Mouse (Mus musculus) spleen, embryonic (tissue): ENCODE measurements around the gene S1pr2.

Source experiments
- CTCF ChIA-PET: fragments of 350-600 bp; sonication (Branson Sonifier 250); formaldehyde crosslinking; loops from one replicate; lab custom pipeline; 2022; lab: Charles Lee

S1pr2 gene

GRCm38 (mm10) chr9:20972141-20972992 lies 4.2 kb downstream of the S1pr2 start:
- CTCF ChIA-PET, result no interaction called here

- CTCF ChIA-PET, result no interaction called here
Measured at GRCm38 (mm10) chr9:20971751-20972140, 4.8 kb downstream of the S1pr2 start.

GRCm38 (mm10) chr9:20966747-20967146 lies 9.8 kb downstream of the S1pr2 start:
- CTCF ChIA-PET, result no interaction called here

- CTCF ChIA-PET, result no interaction called here
Measured at GRCm38 (mm10) chr9:20966008-20966407, 10.6 kb downstream of the S1pr2 start.

GRCm38 (mm10) chr9:20965606-20966005 lies 11.0 kb downstream of the S1pr2 start:
- CTCF ChIA-PET, result no interaction called here

- CTCF ChIA-PET, result interaction anchor here (0.5 to 0.6 kb wide), 2 partner anchors 13 to 26 kb away, joined by 4 to 6 read pairs; no protein-coding TSS in a partner anchor
Measured at GRCm38 (mm10) chr9:20961557-20961956, 15.0 kb downstream of the S1pr2 start.

- CTCF ChIA-PET, result no interaction called here
Measured at GRCm38 (mm10) chr9:20959430-20959938, 17.1 kb downstream of the S1pr2 start, which contains the start of gene Dnmt1. Dnmt1 (minus strand) TSS chr9:20959888.

- CTCF ChIA-PET, result interaction anchor here (0.6 kb wide), 1 partner anchor 30 kb away, joined by 4 read pairs; no protein-coding TSS in a partner anchor
Measured at GRCm38 (mm10) chr9:20956989-20957388, 19.6 kb downstream of the S1pr2 start.

GRCm38 (mm10) chr9:20952520-20953227 lies 23.9 kb downstream of the S1pr2 start:
- CTCF ChIA-PET, result interaction anchor here (0.6 to 1.1 kb wide), 4 partner anchors 28 to 987 kb away, joined by 3 to 4 read pairs (median 4); no protein-coding TSS in a partner anchor

GRCm38 (mm10) chr9:20951966-20952519 lies 24.5 kb downstream of the S1pr2 start:
- CTCF ChIA-PET, result interaction anchor here (0.6 to 1.1 kb wide), 2 partner anchors 28 to 158 kb away, joined by 3 to 4 read pairs; no protein-coding TSS in a partner anchor

GRCm38 (mm10) chr9:20951441-20951840 lies 25.1 kb downstream of the S1pr2 start:
- CTCF ChIA-PET, result no interaction called here

- CTCF ChIA-PET, result interaction anchor here (0.6 kb wide), 1 partner anchor 627 kb away, joined by 4 read pairs; no protein-coding TSS in a partner anchor
Measured at GRCm38 (mm10) chr9:20950419-20950818, 26.2 kb downstream of the S1pr2 start.

GRCm38 (mm10) chr9:20946066-20946880 lies 30.3 kb downstream of the S1pr2 start:
- CTCF ChIA-PET, result no interaction called here

- CTCF ChIA-PET, result no interaction called here
Measured at GRCm38 (mm10) chr9:20944697-20945370, 31.7 kb downstream of the S1pr2 start.

GRCm38 (mm10) chr9:20943911-20944310 lies 32.7 kb downstream of the S1pr2 start:
- CTCF ChIA-PET, result no interaction called here

GRCm38 (mm10) chr9:20943396-20943795 lies 33.2 kb downstream of the S1pr2 start:
- CTCF ChIA-PET, result no interaction called here

- CTCF ChIA-PET, result no interaction called here
Measured at GRCm38 (mm10) chr9:20923258-20923657, 53.3 kb downstream of the S1pr2 start.

GRCm38 (mm10) chr9:20916160-20916559 lies 60.4 kb downstream of the S1pr2 start:
- CTCF ChIA-PET, result no interaction called here
